Mouse (Mus musculus) myocyte (in vitro differentiated cells): Measurements from ENCODE around the gene Abhd2.

Experiments
- CEBPB ChIP-seq: IDR thresholded peaks from 2 replicates; pipeline ENCODE4 v1.6.1; 2011; ENCODE audit warnings: mild to moderate bottlenecking, moderate library complexity; ENCODE audit not compliant: poor library complexity, insufficient read depth, severe bottlenecking
- MYOD1 ChIP-seq, 3 experiments: IDR thresholded peaks; one replicate each; pipeline ENCODE4 v1.6.1; 2011; ENCODE audit warnings: control low read depth in 2 of 3, low read depth in 2 of 3, mild to moderate bottlenecking in 2 of 3, moderate library complexity in 1 of 3; ENCODE audit not compliant: insufficient read length in 2 of 3, control insufficient read depth in 1 of 3

GRCm38 (mm10) chr7:79374017-79374416 is 101.0 kb downstream of the Abhd2 start:
- no peak for TF ChIP-seq CEBPB
- TF ChIP-seq MYOD1 (IDR thresholded peaks at IDR 0.05; ENCODE audit: control insufficient read depth in 1 of 3, insufficient read length in 2 of 3, low read depth in 2 of 3): no peak
